In genomic region chr7:63504202-63504601, GRCm38 (mm10) we compare ENCODE assay signal across 11 mouse cellular contexts. TPM values are rescaled to one million over a fixed set of nuclear protein-coding genes. Genes with fewer than 3 reads are reported as not detected.
A peak's percentile ranks its signal among the peaks of the same experiment; 100 is the strongest.
DNase-seq lines count a peak whose midpoint lies in the region; ATAC-seq lines count a peak whose summit lies in the region.
"Had no signal": no experiment of that assay in that cellular context is flagged by ENCODE, and none has a peak within 500 bp of the region (broad histone marks: within the 10 kb centered on the region; RNA-seq: fewer than 3 reads in every experiment).

No protein-coding gene starts in this region.

- H3K36me3 ChIP-seq in forebrain, embryonic 13.5 days (ENCODE audit: poor library complexity, severe bottlenecking) = no peaks in the 10 kb centered on the region
- H3K36me3 ChIP-seq in midbrain, embryonic 15.5 days (replicated peaks) = no peaks in the 10 kb centered on the region

- ATAC-seq in forebrain, embryonic 13.5 days = peak; percentile 65; the same call in 1 of the 2 replicates
- peak; percentile 82; the same call in 1 of the 2 replicates for ATAC-seq in midbrain, embryonic 15.5 days (replicated peaks)
- ATAC-seq in monocyte, adult 5-6 weeks (replicated peaks; ENCODE audit: insufficient number of reproducible peaks, low FRiP score, low TSS enrichment, poor library complexity, severe bottlenecking) = no peak
- ATAC-seq: Patski had no signal

- no peak overlapping the region for H3K9ac ChIP-seq in forebrain, embryonic 13.5 days
- no peak overlapping the region for H3K9ac ChIP-seq in midbrain, embryonic 15.5 days

- no peaks in the 10 kb centered on the region for H3K27me3 ChIP-seq in forebrain, embryonic 13.5 days
- no peaks in the 10 kb centered on the region for H3K27me3 ChIP-seq in midbrain, embryonic 15.5 days (replicated peaks)
- H3K27me3 ChIP-seq: Patski had no signal

- 11% methylated on average over 2 of the region's 2 CpGs for WGBS in forebrain, embryonic 13.5 days
- 12% methylated on average over 2 of the region's 2 CpGs for WGBS in midbrain, embryonic 15.5 days

- H3K4me2 ChIP-seq in forebrain, embryonic 13.5 days = no peak overlapping the region
- no peak overlapping the region for H3K4me2 ChIP-seq in midbrain, embryonic 15.5 days

- no peak overlapping the region for H3K4me3 ChIP-seq in forebrain, embryonic 13.5 days
- H3K4me3 ChIP-seq in midbrain, embryonic 15.5 days = no peak overlapping the region

- H3K27ac ChIP-seq in forebrain, embryonic 13.5 days = no peak overlapping the region
- no peak overlapping the region for H3K27ac ChIP-seq in midbrain, embryonic 15.5 days

- H3K4me1 ChIP-seq in forebrain, embryonic 13.5 days = no peaks in the 10 kb centered on the region
- H3K4me1 ChIP-seq in midbrain, embryonic 15.5 days = no peaks in the 10 kb centered on the region

- peak; percentile 3 to 11 for DNase-seq in kidney, postnatal 4 days
- no peak for DNase-seq in kidney, adult 18-20 months
- DNase-seq in Muller cell, postnatal 12 days (ENCODE audit: inconsistent ontology term) = peak; percentile 22
- no peak for DNase-seq in yolk sac, embryonic 10.5 days (ENCODE audit: low spot score)
- DNase-seq in kidney, adult 9 months = no peak
- DNase-seq: layer of hippocampus, adult 9-11 months had no signal

- H3K9me3 ChIP-seq in forebrain, embryonic 13.5 days (replicated peaks) = no peaks in the 10 kb centered on the region
- no peaks in the 10 kb centered on the region for H3K9me3 ChIP-seq in midbrain, embryonic 15.5 days

RNA-seq across cellular contexts. Expression of gene Otud7a, which starts 59.7 kb away (rescaled TPM):
- 1.8 and 2.6 TPM in 2 replicates for polyA plus RNA-seq in forebrain, embryonic 13.5 days (2015; fragmentation: Nextera tagmentation; extraction: Ambion mirVana)
- 3.4 and 3.9 TPM in 2 replicates for polyA plus RNA-seq in midbrain, embryonic 15.5 days (2015; fragmentation: Nextera tagmentation; extraction: Ambion mirVana)
- total RNA-seq in monocyte, adult 5-6 weeks (2017) = not detected in 3 replicates
- polyA plus RNA-seq: gonadal fat pad, adult 2 months had no signal

Comparison
In these comparisons a context has a peak if more than half of its experiments do, and no peak if none do; other contexts are left out.
1. DNase-seq: peak in kidney, postnatal 4 days (2 of 2) and Muller cell, postnatal 12 days (single experiment); none in kidney, adult 18-20 months (single experiment), yolk sac, embryonic 10.5 days (single experiment) and kidney, adult 9 months (single experiment).